Comparison of ENCODE assay signal across 23 mouse cellular contexts in the genomic region with DNA sequence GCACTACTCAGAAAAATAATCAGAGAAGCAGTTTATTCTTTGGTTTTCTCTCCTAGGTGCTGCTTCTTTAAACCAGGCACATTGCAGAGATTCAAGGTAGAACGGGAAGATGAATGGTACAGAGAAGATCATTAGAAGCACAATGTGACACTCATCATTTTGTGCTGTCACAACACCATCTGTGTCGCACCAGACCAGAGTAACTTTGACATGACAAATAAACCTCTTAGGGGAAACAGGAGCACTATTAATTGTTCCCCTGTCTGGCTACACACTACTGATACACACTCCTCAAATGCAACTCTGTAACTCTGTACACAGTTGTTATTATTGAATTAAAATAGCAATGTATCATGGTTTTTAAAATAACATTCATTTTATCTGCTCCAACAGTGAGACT.
"Had no signal": no experiment of that assay in that cellular context is flagged by ENCODE, and none has a peak within 500 bp of the region (broad histone marks: within the 10 kb centered on the region; RNA-seq: fewer than 3 reads in every experiment).

No protein-coding gene starts in this region.

- H3K4me3 ChIP-seq: layer of hippocampus, adult 2 months; limb, embryonic 10.5 days; limb, embryonic 13.5 days; liver, embryonic 12.5 days; liver, embryonic 15.5 days; lung, embryonic 15.5 days; megakaryocyte, embryonic 14.5 days had no signal

- H3K9ac ChIP-seq: limb, embryonic 13.5 days; liver, embryonic 12.5 days; liver, embryonic 15.5 days; lung, embryonic 15.5 days had no signal

- H3K27ac ChIP-seq: kidney, postnatal 0 days; limb, embryonic 10.5 days; limb, embryonic 13.5 days; liver, embryonic 12.5 days; liver, embryonic 15.5 days; lung, embryonic 15.5 days; stomach, postnatal 0 days had no signal

- H3K27me3 ChIP-seq: limb, embryonic 13.5 days; liver, embryonic 12.5 days; liver, embryonic 15.5 days; lung, embryonic 15.5 days; megakaryocyte, embryonic 14.5 days had no signal

- H3K4me2 ChIP-seq: limb, embryonic 13.5 days; liver, embryonic 12.5 days; liver, embryonic 15.5 days; lung, embryonic 15.5 days; midbrain, embryonic 11.5 days had no signal

- H3K4me1 ChIP-seq: limb, embryonic 10.5 days; limb, embryonic 13.5 days; liver, embryonic 12.5 days; liver, embryonic 15.5 days; lung, embryonic 15.5 days; megakaryocyte, embryonic 14.5 days had no signal

- H3K9me3 ChIP-seq: limb, embryonic 10.5 days; limb, embryonic 13.5 days; liver, embryonic 12.5 days; liver, embryonic 15.5 days; lung, embryonic 15.5 days; megakaryocyte, embryonic 14.5 days had no signal

- H3K36me3 ChIP-seq: limb, embryonic 10.5 days; limb, embryonic 13.5 days; liver, embryonic 12.5 days; liver, embryonic 15.5 days; lung, embryonic 15.5 days had no signal

- DNase-seq: kidney, postnatal 25 days; layer of hippocampus, adult 9-11 months; liver; lung, adult 18-20 months; lung, postnatal 10 days; lung, postnatal 36 days; midbrain, embryonic 14.5 days; right cerebral cortex, adult 18-20 months; right cerebral cortex, postnatal 14 days; right cerebral cortex, postnatal 4 days; thymus, adult 2 months; thymus, postnatal 14 days; thymus, postnatal 4 days had no signal

- ATAC-seq: liver, embryonic 12.5 days had no signal
